In the genomic region with DNA sequence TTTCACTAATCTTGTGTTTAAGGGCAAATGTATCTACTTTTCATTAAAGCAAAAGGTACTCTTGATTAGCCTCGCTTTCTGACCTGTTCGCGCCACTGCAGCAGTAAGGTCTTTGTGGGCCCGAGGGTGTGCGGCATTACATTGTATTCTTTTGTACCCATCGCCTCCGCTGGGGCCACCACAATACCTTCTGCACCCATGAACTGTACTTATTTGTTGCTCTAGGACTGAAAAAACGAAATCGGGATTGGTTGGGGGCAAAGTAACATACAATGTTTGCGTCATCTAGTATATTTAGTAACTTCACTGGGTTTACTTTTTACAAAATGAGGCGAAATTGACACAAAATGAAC, we compare ENCODE assay signal across 8 mouse cellular contexts. TPM values are rescaled to one million over a fixed set of nuclear protein-coding genes. Genes with fewer than 3 reads are reported as not detected.
DNase-seq lines count a peak whose midpoint lies in the region; ATAC-seq and TF ChIP-seq lines count a peak whose summit lies in the region.

No protein-coding gene starts in this region.

- no peak for TF ChIP-seq CTCF in G1E (IDR thresholded peaks at IDR 0.05; ENCODE audit: low read depth, low read length)
- no peak for TF ChIP-seq CTCF in embryonic fibroblast, embryonic 13.5 days (IDR thresholded peaks at IDR 0.05; ENCODE audit: borderline replicate concordance, insufficient read depth, low read length)
- no peak for TF ChIP-seq CTCF in stomach, postnatal 0 days (IDR thresholded peaks at IDR 0.05; ENCODE audit: low read depth)

- peaks cover 13% of the 10 kb centered on the region for H3K36me3 ChIP-seq in G1E (replicated peaks)
- 0 out of 2 replicates have a peak, but pooled peaks cover 2% of the 10 kb centered on the region for H3K36me3 ChIP-seq in kidney, embryonic 16.5 days (ENCODE audit: insufficient read depth, low read length)
- H3K36me3 ChIP-seq in stomach, postnatal 0 days (ENCODE audit: control insufficient read depth, insufficient read depth, low read length) = no peaks in the 10 kb centered on the region

- peak overlapping the region; percentile 68 for H3K4me2 ChIP-seq in kidney, embryonic 16.5 days (replicated peaks; ENCODE audit: low read depth, low read length)
- H3K4me2 ChIP-seq in stomach, postnatal 0 days (replicated peaks; ENCODE audit: low read depth) = peak overlapping the region; percentile 70

- peak; percentile 42 for TF ChIP-seq POLR2A in embryonic fibroblast, embryonic 13.5 days (IDR thresholded peaks at IDR 0.05; ENCODE audit: low read depth, low read length)

- H3K9me3 ChIP-seq in G1E (replicated peaks) = no peaks in the 10 kb centered on the region
- no peaks in the 10 kb centered on the region for H3K9me3 ChIP-seq in kidney, embryonic 16.5 days (ENCODE audit: low read length)
- H3K9me3 ChIP-seq in stomach, postnatal 0 days (ENCODE audit: control insufficient read depth, low read length) = no peaks in the 10 kb centered on the region

- WGBS in kidney, embryonic 16.5 days = 2% methylated on average over 11 of the region's 11 CpGs
- WGBS in stomach, postnatal 0 days = 3% methylated on average over 11 of the region's 11 CpGs

- peak overlapping the region; percentile 89 for H3K9ac ChIP-seq in kidney, embryonic 16.5 days (replicated peaks; ENCODE audit: low read length)
- H3K9ac ChIP-seq in stomach, postnatal 0 days (ENCODE audit: low read length) = peak overlapping the region; percentile 95

- DNase-seq in cerebellum, adult 8-10 months = peak; percentile 48
- DNase-seq in cerebellum, adult 9-11 months = no peak
- DNase-seq in G1E (ENCODE audit: low spot score) = no peak
- peak; percentile 41 for DNase-seq in stomach, postnatal 0 days (ENCODE audit: low spot score)
- no peak for DNase-seq in yolk sac, embryonic 10.5 days (ENCODE audit: low spot score)

- no peaks in the 10 kb centered on the region for H3K27me3 ChIP-seq in G1E (ENCODE audit: insufficient read depth, low read length)
- H3K27me3 ChIP-seq in kidney, embryonic 16.5 days (ENCODE audit: insufficient read depth, low read length) = no peaks in the 10 kb centered on the region
- H3K27me3 ChIP-seq in stomach, postnatal 0 days (ENCODE audit: control insufficient read depth, insufficient read depth, low read length) = no peaks in the 10 kb centered on the region

- H3K27ac ChIP-seq in embryonic fibroblast, embryonic 13.5 days (ENCODE audit: insufficient read depth, low read length) = peak overlapping the region; percentile 85
- H3K27ac ChIP-seq in kidney, embryonic 16.5 days (ENCODE audit: low read length) = peak overlapping the region; percentile 99
- peak overlapping the region; percentile 99 for H3K27ac ChIP-seq in stomach, postnatal 0 days (replicated peaks)

- TF ChIP-seq EP300 in stomach, postnatal 0 days (optimal IDR thresholded peaks at IDR 0.05) = no peak

- no peak for ATAC-seq in G1E (ENCODE audit: extremely low read depth, insufficient number of reproducible peaks, low FRiP score, poor library complexity, severe bottlenecking)
- ATAC-seq in kidney, embryonic 16.5 days (ENCODE audit: low FRiP score, low TSS enrichment) = no peak
- 0 out of 2 replicates have a peak, but pooled peaks have one; percentile 7 for ATAC-seq in megakaryocyte progenitor cell, adult 5-6 weeks (replicated peaks; ENCODE audit: poor library complexity)
- ATAC-seq in stomach, postnatal 0 days (ENCODE audit: low FRiP score, low TSS enrichment) = no peak

- H3K4me3 ChIP-seq in G1E (ENCODE audit: low read depth, low read length) = peak overlapping the region; percentile 90
- peak overlapping the region; percentile 90 for H3K4me3 ChIP-seq in embryonic fibroblast, embryonic 13.5 days (ENCODE audit: insufficient read depth, low read length)
- peak overlapping the region; percentile 67 for H3K4me3 ChIP-seq in kidney, embryonic 16.5 days (ENCODE audit: low read length)
- H3K4me3 ChIP-seq in stomach, postnatal 0 days (ENCODE audit: low read depth, low read length) = peak overlapping the region; percentile 79

- H3K4me1 ChIP-seq in G1E (ENCODE audit: insufficient read depth, low read depth, low read length) = peaks cover 69% of the 10 kb centered on the region
- H3K4me1 ChIP-seq in embryonic fibroblast, embryonic 13.5 days (ENCODE audit: control insufficient read depth, insufficient read depth, low read length) = peaks cover 12% of the 10 kb centered on the region
- H3K4me1 ChIP-seq in kidney, embryonic 16.5 days (ENCODE audit: insufficient read depth, low read length) = peaks cover 18% of the 10 kb centered on the region
- peaks cover 4% of the 10 kb centered on the region; the same call in 1 of the 2 replicates for H3K4me1 ChIP-seq in stomach, postnatal 0 days (replicated peaks; ENCODE audit: control insufficient read depth, insufficient read depth)

RNA-seq across cellular contexts. Expression of a gene that starts 1.3 kb away (rescaled TPM):
- total RNA-seq in G1E (2014; fragmentation: Nextera tagmentation) = 12.0 and 19.9 TPM in 2 replicates
- total RNA-seq in G1E (2017) = 9.5 and 9.9 TPM in 2 replicates
- 3.6 and 5.3 TPM in 2 replicates for polyA plus RNA-seq in G1E (2012)
- 6.4 and 8.2 TPM in 2 replicates for polyA plus RNA-seq in embryonic fibroblast, embryonic 13.5 days (2011; ENCODE audit: insufficient read length, low read depth, missing spikeins)
- 5.4 and 5.8 TPM in 2 replicates for polyA plus RNA-seq in kidney, embryonic 16.5 days (2015; fragmentation: Nextera tagmentation; extraction: Ambion mirVana)
- 8.9 and 11.7 TPM in 2 replicates for total RNA-seq in megakaryocyte progenitor cell, adult 5-6 weeks (2015)
- total RNA-seq in megakaryocyte progenitor cell, adult 5-6 weeks (2017) = 9.2 and 10.6 TPM in 2 replicates
- 1.1 and 1.2 TPM in 2 replicates for polyA plus RNA-seq in stomach, postnatal 0 days (2015; fragmentation: Nextera tagmentation; extraction: Ambion mirVana)

Comparison
In these comparisons a context has a peak if more than half of its experiments do, and no peak if none do; other contexts are left out.
1. DNase-seq: peak in cerebellum, adult 8-10 months (single experiment) and stomach, postnatal 0 days (single experiment); none in cerebellum, adult 9-11 months (single experiment), G1E (single experiment) and yolk sac, embryonic 10.5 days (single experiment).
2. Peak in every context shown above with its lines, with median percentiles within 50 percentile points of each other: H3K4me3 ChIP-seq and H3K27ac ChIP-seq.